Mouse (Mus musculus) myocyte (in vitro differentiated cells): ENCODE data around the gene Nrip2.

ENCODE experiments used
- CEBPB ChIP-seq: IDR thresholded peaks from 2 replicates; pipeline ENCODE4 v1.6.1; 2011; ENCODE audit warnings: mild to moderate bottlenecking, moderate library complexity; ENCODE audit not compliant: poor library complexity, insufficient read depth, severe bottlenecking
- MAX ChIP-seq: IDR thresholded peaks from one replicate; pipeline ENCODE4 v1.6.1; 2011; ENCODE audit warnings: low read depth, mild to moderate bottlenecking, control low read depth
- MYOD1 ChIP-seq, 3 experiments: IDR thresholded peaks; one replicate each; pipeline ENCODE4 v1.6.1; 2011; ENCODE audit warnings: control low read depth in 2 of 3, low read depth in 2 of 3, mild to moderate bottlenecking in 2 of 3, moderate library complexity in 1 of 3; ENCODE audit not compliant: insufficient read length in 2 of 3, control insufficient read depth in 1 of 3
- POLR2A ChIP-seq: IDR thresholded peaks from one replicate; pipeline ENCODE4 v1.6.1; 2011; ENCODE audit warnings: low read depth, mild to moderate bottlenecking, control low read depth, moderate library complexity; ENCODE audit not compliant: insufficient read length
- SRF ChIP-seq: IDR thresholded peaks from one replicate; pipeline ENCODE4 v1.6.1; 2011; ENCODE audit warnings: low read depth; ENCODE audit not compliant: control insufficient read depth, insufficient read length
- TCF12 ChIP-seq: IDR thresholded peaks from one replicate; pipeline ENCODE4 v1.6.1; 2011; ENCODE audit warnings: mild to moderate bottlenecking, control low read depth; ENCODE audit not compliant: poor library complexity, insufficient read depth, severe bottlenecking

- TF ChIP-seq TCF12 (no peak), POLR2A (no peak), SRF (no peak), MYOD1 (IDR thresholded peaks at IDR 0.05; ENCODE audit: control insufficient read depth in 1 of 3, insufficient read length in 2 of 3, low read depth in 2 of 3) (no peak), CEBPB (no peak), MAX (no peak)
These were observed 65.9 kb downstream of the Nrip2 start for GRCm38 (mm10) chr6:128464996-128465395.
